Mouse (Mus musculus) kidney, postnatal 4 days (tissue): ENCODE data around the gene Heatr6.

Source experiments
- DNase-seq, 2 experiments: peaks; one replicate each; pipeline ENCODE4 v3.0.0; 2021; ENCODE audit warnings: mixed read lengths in 2 of 2

Heatr6 gene

DNA sequence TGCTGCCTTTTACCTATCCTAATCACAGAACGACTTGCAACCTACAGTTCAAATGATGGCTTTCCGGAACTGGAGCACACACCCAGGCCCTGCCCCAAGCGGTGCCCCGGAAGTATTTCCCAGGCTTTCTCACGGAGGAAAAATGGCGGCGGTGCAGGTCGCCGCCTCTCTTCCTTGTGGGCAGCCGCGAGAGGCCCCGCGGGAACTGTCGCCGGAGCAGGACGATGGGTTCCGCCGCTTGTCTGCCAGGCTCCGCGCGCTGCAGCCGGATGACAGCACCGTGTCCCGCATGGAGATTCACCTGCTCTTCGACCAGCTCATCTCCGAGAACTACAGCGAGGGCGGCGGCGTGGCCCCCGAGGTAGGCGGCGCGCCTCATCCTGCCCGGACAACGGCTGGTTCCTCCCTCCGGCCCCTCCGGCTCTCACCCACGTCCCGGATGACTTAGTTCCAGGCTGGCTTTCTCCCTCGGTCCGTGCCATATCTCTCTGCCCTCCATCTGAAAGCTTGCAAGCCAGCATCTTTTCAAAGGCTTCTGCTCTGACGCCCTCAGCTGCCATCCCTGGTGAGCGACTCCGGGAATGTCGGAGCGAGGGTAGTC lies at the start of gene Heatr6:
Gene Heatr6 (plus strand): TSS at position 116 of the 601 bp plus-strand sequence.
- peak; percentile 93 to 96 for DNase-seq

- DNase-seq, result no peak
Measured at GRCm38 (mm10) chr11:83703705-83704104, 49.8 kb upstream of the Heatr6 start, which contains the start of gene Wfdc17. Wfdc17 (plus strand) TSS chr11:83703991.

- no peak for DNase-seq
Measured at GRCm38 (mm10) chr11:83708715-83709114, 44.8 kb upstream of the Heatr6 start, which contains the start of gene Wfdc18. Wfdc18 (plus strand) TSS chr11:83709015.

- DNase-seq, result no peak
Measured at GRCm38 (mm10) chr11:83709683-83710082, 43.8 kb upstream of the Heatr6 start.

- no peak for DNase-seq
Measured at GRCm38 (mm10) chr11:83712671-83713070, 40.8 kb upstream of the Heatr6 start.

- DNase-seq, result no peak
Measured at GRCm38 (mm10) chr11:83713925-83714324, 39.6 kb upstream of the Heatr6 start.

GRCm38 (mm10) chr11:83717042-83717665 lies 36.3 kb upstream of the Heatr6 start:
- DNase-seq, result no peak

GRCm38 (mm10) chr11:83720766-83721165 lies 32.7 kb upstream of the Heatr6 start:
- no peak for DNase-seq

DNA sequence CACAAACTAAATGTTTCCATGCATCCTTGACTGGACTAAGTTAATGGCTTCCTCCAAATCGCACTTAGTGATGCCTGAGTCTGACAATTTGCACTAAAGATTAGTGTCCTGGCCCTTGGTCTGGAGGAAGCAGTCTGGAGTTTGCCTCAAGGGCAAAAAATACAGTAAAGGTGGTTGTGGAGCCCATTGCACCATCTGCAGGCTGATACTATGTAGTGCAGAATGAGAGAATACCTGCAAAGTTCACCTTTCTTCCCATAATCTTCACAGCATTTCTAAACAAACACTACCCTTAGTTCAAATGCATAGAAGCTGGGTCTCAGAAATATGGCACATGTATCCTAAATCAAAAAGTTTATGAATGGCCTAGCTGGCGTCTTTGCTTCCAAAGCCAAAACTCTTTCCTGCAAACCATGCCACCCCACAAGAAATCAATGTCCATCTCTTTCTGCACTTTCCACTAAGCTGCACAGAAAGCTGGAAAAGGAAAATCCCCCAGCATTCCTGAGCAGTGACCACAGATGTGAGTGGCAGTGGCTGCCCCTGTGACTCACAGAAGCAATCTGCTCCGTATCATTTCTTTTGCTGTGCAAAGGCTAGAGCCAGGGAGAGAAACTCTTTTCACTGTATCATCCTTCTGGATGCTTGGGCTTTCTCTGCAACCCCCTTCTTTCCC lies 24.6 kb upstream of the Heatr6 start:
- DNase-seq, result no peak

- no peak for DNase-seq
Measured at GRCm38 (mm10) chr11:83731116-83731515, 22.4 kb upstream of the Heatr6 start.

DNA sequence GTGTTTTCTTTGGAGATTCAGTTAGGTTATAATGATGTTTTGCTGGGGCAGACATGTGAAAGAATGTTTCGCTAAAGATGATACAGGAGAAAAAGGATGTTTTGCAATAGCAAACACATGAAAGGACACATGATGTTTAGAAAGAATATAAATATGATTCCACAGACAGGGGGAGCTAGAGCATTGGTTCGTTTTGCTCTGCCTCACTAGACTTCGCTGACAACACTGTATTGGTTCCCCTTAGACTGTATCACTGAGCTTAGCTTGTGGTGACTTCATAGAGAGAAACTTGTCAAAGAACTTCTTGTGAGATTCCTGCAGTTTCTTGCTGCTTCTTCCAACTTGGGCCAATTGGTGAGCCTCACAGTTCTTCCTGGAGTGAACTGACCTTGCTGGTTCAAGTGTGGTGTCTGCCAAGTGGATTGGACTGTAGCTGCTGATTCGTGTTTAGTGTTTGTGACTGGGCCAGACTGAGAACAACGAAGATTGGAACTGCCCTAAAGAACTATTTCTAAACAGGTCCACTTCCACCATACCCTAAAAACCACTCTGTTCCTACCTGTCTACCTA lies 20.3 kb upstream of the Heatr6 start:
- no peak for DNase-seq

DNA sequence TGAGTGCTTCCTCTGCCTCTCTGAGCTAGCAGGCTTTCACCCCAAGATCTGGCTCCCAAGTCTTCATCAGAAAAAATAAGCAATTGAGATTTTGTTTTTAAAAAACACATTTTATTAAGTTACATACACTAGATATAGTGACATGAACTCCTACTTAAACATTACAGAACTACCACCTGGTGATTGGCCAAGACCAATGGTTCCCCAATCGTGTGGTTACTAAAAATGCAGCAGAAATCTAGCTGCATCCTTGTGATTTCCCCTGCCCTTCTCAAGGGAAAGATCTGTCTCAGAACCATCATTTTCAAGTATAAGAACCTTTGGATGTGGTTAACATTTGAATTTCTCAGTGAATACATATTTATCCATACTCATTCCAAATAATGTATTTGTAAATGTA lies 19.3 kb upstream of the Heatr6 start:
- DNase-seq, result no peak

- no peak for DNase-seq
Measured at GRCm38 (mm10) chr11:83735881-83736280, 17.6 kb upstream of the Heatr6 start.

DNA sequence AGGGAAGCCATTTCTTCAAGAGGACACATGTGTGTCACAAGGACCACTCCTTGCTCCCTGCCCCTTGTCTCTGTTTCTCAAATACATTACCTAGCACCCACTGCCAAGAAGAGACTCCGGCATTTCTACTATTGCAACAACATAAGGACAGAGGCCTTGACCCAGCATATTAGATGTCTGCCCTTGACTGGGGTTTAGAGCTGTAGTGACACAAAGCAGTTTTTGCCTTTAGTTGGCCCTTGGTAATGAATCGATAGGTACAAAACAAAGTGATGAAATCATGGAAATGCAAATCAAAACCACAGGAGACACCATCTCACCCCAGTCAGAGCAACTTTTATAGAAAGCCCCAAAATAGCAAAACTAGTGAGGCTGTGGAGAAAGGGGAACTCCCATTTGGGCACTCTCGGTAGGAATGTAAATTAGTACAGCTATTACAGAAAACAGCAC lies 16.4 kb upstream of the Heatr6 start:
- DNase-seq, result no peak

- peak; percentile 88 to 89 for DNase-seq
Measured at GRCm38 (mm10) chr11:83739241-83739640, 14.3 kb upstream of the Heatr6 start.

DNA sequence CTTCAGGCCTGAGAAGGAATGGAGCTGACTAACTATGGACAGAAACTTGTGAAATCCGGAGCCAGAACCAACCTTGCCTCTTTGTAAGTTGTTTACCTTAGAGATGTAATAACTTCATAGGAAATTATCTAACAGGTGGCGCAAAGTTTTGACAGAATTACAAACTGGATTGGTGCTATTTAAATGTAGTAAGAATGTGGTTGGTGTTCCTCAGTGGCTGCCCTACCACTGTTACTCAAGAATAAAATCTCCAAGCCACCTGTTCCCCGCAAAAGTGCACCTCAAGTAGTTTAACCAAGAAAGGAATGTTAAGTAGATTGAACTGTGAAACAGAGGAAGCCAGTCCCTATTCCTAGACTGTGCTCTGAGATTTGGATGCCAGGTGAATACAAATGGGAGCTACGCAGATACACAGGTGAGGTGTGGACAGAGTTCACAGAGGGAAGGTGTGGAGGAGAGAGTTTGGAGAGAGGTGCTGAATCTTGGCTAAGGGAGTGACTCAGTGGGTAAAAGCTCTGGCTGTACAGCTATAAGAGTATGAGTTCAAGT lies 13.0 kb upstream of the Heatr6 start:
- no peak for DNase-seq

DNA sequence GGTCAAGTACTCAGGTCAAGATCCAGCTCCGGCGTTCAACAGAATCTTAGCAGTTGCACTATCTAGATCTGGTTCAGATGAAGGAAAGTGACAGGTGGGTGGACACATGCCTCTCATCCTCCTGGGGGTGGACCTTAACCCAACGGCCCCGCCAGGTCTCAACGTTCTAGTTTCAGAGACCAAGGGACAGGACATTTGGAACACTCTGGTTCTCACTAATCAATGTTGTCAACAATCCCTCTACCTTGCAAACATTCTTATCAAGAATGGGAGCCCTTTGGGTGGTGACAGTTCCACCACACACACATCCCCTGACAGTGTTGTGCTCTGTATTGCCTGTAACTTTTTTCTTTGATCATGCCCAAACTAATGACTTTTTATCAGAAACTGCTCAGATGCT lies 11.7 kb upstream of the Heatr6 start:
- DNase-seq, result no peak

DNA sequence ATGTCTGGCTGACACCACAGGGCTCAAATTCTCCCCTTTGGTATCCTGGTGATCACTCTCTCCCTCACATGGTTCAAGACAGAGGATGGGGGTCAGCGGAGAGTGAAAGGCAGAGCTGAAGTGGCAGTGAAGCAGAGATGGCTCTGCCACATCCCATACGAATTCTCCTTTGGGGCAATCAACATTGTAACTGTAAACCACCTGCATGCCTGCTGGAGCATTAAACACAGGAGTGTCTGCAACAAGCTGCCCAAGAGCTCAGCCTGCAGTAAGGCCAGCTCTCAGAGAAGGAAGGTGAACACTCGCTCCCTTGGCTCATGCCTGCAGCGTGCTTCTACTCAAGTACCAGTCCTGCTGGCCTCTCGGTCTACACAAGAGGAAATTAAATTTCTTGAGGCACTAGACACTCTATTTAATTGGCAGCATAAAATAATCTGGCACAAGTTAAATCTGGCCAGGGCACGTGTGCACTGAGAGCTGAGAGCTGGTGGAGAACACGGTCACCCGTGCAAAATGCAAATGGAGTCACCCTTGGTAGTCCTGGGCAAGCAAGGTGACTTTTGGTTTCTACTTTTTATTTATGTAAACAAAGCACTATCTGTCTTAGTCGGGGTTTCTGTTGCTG lies 10.7 kb upstream of the Heatr6 start:
- peak in 1 of 2 experiments; percentile 5 for DNase-seq

- DNase-seq, result no peak
Measured at GRCm38 (mm10) chr11:83743525-83743924, 10.0 kb upstream of the Heatr6 start.

- no peak for DNase-seq
Measured at GRCm38 (mm10) chr11:83746152-83746551, 7.3 kb upstream of the Heatr6 start.

DNA sequence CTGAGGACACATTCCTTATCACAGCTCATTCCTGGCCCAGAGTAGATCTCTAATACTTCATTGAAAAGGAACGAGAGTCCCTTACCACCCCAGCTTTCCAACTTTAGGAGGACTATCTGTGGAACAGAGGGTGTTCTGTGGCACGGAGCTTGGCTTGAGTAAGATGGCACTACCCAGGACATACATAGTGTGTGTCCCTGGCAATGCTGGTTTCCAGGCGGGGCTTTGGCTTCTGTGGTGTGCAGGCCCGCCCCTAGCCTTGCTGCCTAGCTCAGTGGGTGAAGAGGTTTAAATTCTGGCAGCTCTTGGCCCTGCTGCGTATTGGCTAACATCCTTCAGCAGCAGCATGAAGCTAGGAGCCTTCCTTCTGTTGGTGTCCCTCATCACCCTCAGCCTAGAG lies 6.8 kb upstream of the Heatr6 start, which contains the start of gene Wfdc21:
Gene Wfdc21 (plus strand): TSS at position 260 of the 400 bp plus-strand sequence.
- no peak for DNase-seq

DNA sequence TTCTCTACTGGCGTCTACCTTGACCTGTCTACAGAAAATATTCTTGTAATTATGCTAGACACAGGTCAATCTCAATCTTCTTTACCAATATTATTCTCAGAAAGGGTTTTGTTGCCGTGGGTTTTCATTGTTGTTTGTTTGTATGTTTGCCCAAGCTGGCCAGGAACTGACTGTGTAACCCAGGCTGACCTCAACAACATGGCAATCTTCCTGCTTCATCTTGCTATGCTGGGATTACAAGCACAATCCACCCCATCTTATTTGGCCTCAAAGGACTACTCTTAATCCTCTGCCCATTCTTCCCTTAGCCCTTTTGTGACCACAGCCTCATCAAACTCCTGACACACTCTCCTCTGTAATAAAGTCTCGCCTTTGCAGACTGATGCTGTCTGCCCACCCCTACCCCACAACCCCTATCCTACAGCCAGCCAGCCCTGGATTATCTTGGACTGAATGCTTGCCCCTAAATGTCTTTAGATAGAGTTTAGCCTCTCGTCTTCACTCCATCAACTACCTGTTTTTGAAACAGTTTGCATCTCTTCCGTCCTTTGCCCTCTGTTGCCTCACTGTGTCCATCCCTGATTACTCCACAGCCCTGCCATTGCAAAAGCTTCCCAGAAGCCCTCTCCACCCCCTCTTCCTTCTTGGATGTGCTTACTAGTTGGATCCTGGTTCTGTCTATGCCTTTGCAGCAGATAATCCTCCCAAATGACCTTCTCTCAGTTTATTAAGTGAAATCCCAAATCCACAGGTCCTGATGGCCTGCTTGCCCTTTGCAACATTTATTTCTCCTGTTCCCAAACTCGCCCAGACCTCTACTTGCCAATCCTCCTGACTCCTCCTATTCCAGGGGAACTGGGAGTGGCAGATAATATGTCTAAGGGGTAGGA lies 5.9 kb upstream of the Heatr6 start:
- DNase-seq, result no peak
